Mouse (Mus musculus) adrenal gland, postnatal 25 days (tissue): Measurements from ENCODE around the gene Fyco1. TPM values are rescaled to one million over a fixed set of nuclear protein-coding genes. Genes with fewer than 3 reads are reported as not detected.

Source experiments
- DNase-seq: peaks from one replicate; pipeline ENCODE4 v3.0.0; 2021; ENCODE audit warnings: mixed read lengths
- long read RNA-seq: library from polyadenylated mRNA; stranded (forward); transcript quantifications from one replicate; pipeline ENCODE4 v2.0.0, GENCODE M21; 2021
- total RNA-seq: library from RNA; stranded (reverse); gene quantifications from 2 replicates; pipeline ENCODE4 v1.2.3, GENCODE M21; 2021

The Fyco1 gene
- total RNA-seq, result 45.6 and 65.1 TPM in 2 replicates
- long read RNA-seq, full-length matches to known transcripts, result 9 of 23 reads
- long read RNA-seq, partial matches to known transcripts, result 6 of 23 reads
- long read RNA-seq, other reads (novel, unspliced or antisense), result 8 of 23 reads

- peak; percentile 88 for DNase-seq
Measured at GRCm38 (mm10) chr9:123851713-123852448, at the start of gene Fyco1. TSS of gene Fyco1 (minus strand) at chr9:123851899.

GRCm38 (mm10) chr9:123872049-123872448 lies 20.4 kb upstream of the Fyco1 start:
- DNase-seq, result no peak

- no peak for DNase-seq
Measured at GRCm38 (mm10) chr9:123869167-123869784, 17.6 kb upstream of the Fyco1 start.

GRCm38 (mm10) chr9:123863641-123864040 lies 11.9 kb upstream of the Fyco1 start:
- no peak for DNase-seq

DNA sequence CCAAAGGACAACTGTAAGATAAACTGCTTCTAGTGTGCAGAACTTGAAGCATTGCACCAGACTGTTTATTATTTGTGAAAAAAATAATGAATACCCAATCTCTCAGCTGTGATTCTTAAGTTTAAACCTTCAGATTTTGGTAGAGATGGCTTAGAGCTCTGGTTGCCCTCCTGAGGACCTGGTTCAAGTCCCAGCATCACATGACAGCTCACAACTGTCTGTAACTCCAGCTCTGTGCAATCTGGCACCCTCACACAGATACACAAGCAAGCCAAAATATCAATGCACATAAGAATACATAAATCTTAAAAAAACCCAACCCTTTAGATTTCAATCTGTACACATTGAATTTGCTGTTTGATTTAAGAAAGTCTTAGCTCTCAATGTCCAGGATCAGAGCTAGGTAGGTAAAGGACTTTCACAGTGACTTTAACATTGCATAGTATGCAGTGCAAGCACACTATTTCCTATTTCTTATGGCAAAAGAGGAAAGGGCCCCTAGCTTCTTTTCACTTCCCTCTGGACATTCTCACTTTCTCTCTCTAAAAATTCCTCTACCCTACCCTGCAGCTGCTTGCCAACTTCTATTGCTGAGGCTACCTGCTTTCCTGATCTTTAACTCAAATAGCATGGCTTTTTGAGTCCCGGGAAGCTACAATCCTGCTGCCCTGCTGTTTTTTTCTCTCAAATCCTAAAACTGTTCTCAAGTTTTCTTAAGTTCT lies 11.4 kb upstream of the Fyco1 start:
- no peak for DNase-seq

- no peak for DNase-seq
Measured at GRCm38 (mm10) chr9:123861929-123862328, 10.2 kb upstream of the Fyco1 start, which contains the start of gene Xcr1. TSS of gene Xcr1 (minus strand) at chr9:123862029.

- DNase-seq, result no peak
Measured at GRCm38 (mm10) chr9:123856836-123857235, 5.1 kb upstream of the Fyco1 start.

- no peak for DNase-seq
Measured at GRCm38 (mm10) chr9:123852449-123853390, 1.0 kb upstream of the Fyco1 start.

- DNase-seq, result peak; percentile 62
Measured at GRCm38 (mm10) chr9:123851062-123851712, 512 bp downstream of the Fyco1 start.

DNA sequence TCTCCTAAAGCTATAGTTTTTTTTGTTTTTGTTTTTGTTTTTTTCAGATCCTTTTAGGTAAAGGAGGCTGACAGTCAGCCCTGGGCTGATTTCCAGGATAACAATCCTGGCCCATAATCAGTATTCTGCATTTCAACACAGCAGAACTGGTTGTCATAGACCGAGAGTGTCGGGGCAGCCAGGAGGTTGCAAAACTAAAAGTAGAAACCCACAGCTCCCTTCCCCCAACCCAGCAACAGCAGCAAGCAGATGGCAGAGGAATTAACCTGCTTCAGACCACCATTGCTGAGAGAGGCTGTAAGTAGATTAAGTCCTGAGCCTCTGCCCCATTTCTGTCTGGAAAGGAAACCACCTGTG lies 1.0 kb downstream of the Fyco1 start:
- peak; percentile 28 for DNase-seq

DNA sequence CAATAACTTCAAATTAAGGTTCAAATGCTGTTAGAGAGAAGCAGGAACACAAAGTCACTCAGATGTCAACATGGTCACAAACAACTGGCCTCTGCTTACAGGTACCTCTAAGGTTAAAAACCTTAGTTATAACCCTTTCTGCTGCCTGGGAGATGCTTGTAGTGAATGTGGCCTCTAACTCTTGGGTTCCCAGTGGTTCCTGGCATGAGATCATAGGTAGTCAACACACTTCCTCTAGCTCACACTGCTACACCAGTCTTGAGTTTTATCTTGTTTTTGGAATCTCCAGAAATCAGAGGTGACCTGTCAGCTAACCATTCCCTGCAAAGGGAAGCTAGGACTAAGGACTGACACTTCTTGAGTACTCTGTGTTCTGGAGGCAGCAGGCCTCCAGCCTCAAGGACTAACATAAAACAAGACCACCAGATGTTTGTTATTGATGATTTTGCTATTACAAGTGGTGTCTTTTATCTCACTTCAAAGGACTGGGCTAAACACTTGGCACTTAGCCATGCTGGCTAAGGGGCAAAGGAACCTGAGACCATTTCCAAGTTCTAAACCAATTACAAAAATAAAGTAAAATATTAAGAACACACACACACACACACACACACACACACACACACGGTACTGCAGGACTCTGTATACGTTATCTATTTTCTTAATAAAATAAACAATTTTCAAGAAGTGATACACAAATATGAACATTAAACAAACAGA lies 1.6 kb downstream of the Fyco1 start:
- DNase-seq, result no peak

DNA sequence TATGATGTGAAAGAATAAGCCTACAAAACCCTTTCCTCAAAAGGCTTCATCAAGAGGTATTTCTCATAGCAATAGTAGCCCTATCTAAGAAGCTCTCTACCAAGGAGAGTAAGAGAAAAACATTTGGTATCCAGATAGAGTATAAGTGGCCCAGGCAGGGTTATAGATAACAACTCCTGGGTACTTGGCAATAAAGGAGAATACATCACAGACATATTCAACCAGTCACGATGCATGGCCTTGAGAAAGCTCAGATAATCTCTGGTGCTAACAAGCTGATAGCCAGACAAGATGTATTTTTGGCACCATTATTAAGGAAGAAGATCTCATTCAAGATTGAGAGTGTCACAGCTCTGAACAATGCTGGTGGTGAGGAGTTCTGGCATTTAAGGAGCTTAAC lies 5.2 kb downstream of the Fyco1 start:
- no peak for DNase-seq

GRCm38 (mm10) chr9:123845120-123845519 lies 6.6 kb downstream of the Fyco1 start:
- DNase-seq, result no peak

DNA sequence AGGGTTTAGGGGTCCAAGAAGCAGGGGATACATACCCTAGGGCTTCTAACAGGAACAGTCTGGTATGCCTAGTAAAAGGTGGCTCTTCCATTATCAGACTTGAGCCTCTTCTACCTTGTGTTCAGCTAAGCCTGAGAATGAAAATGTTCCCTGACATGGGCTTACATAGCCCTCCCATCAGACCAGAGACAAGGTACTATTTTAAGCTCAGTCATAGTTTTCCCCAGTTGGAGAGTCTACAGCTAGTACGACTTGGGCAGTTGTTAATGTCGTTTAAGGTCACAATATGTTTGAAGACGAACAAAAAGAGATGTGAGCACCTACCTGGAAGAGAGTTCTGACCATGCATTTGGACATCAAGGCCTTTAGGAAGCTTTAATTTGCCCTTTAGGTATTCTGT lies 7.2 kb downstream of the Fyco1 start:
- DNase-seq, result no peak

DNA sequence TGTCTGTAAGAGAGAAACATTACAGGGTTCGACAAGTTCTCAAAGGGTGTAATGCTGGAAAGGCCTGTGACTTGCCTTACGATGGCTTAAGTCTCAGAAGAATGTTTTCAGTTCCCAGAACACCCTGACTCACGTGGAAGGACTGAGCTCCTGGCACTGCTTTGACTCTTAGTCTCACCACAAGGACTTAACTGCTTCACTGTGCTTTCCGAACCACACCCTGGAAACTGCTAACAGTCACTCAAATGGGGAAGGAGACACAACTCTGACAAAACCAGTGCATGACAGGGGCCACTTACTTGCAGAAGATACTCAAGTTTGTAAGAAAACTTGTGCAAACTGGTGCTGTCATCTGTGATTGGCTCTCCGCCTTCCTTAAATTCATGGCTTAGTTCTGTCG lies 11.5 kb downstream of the Fyco1 start:
- no peak for DNase-seq

DNA sequence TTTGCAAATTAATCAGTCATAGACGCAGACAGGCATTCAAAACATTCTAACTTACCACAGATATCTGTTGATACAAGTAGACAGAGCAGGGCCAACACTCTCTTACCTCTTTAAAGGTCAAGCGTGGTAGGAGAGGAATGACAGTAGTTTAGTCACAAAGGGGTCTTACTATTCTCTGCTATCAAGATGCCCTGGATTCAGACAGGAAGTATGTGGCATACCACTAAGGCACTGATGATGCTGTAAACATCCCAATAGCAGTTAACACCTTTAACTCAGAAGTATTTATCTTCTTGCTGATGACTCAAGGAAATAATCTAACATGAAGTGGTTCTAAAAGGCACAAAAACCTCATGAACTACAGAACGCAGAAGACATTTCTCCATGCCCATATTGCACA lies 15.8 kb downstream of the Fyco1 start:
- DNase-seq, result no peak

- no peak for DNase-seq
Measured at GRCm38 (mm10) chr9:123828916-123829315, 22.8 kb downstream of the Fyco1 start.

- DNase-seq, result no peak
Measured at GRCm38 (mm10) chr9:123826631-123827030, 25.1 kb downstream of the Fyco1 start.

DNA sequence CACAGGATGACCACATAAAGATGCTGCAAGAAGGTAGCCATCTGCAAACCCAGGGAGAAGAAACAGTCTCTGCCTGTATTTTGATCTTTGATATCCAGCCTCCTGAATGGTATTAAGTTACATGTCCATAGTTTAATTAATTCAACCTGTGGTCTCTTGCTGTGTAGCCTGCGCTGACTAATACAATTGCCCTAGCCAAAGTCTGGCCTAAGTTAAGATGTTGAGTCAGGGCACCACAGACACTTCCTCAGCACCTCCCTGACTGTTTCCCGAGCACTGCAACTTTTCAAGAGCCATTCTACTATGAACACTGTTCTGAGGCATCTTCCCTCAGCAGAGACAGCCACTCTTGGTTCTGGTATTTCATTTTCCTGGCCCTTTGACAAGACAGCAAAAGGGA lies 33.1 kb downstream of the Fyco1 start:
- no peak for DNase-seq

GRCm38 (mm10) chr9:123815996-123816395 lies 35.7 kb downstream of the Fyco1 start:
- DNase-seq, result no peak

GRCm38 (mm10) chr9:123815444-123815843 lies 36.3 kb downstream of the Fyco1 start:
- no peak for DNase-seq
